Mouse (Mus musculus): ENCODE results near the gene B230217C12Rik. TPM values are rescaled to one million over a fixed set of nuclear protein-coding genes. Genes with fewer than 3 reads are reported as not detected.

The B230217C12Rik gene
- polyA plus RNA-seq, 1 experiment from 2014 or later = 38.2 TPM

- peaks cover 83% of the 10 kb centered on the region for H3K4me1 ChIP-seq (ENCODE audit: control insufficient read depth, insufficient read depth, low read depth, low read length)
- H3K9me3 ChIP-seq (ENCODE audit: control insufficient read depth, low read length) = no peaks in the 10 kb centered on the region
- no peak overlapping the region for H3K9ac ChIP-seq (ENCODE audit: low read depth, low read length)
- H3K27ac ChIP-seq (ENCODE audit: low read depth, low read length) = peak overlapping the region; percentile 37
- no peaks in the 10 kb centered on the region for H3K27me3 ChIP-seq (replicated peaks; ENCODE audit: control insufficient read depth, insufficient read depth, low read length)
- WGBS = 48% methylated on average over 6 of the region's 6 CpGs
- H3K36me3 ChIP-seq (ENCODE audit: control insufficient read depth, insufficient read depth, low read length) = peaks cover 13% of the 10 kb centered on the region
- no peak for ATAC-seq
- H3K4me3 ChIP-seq (ENCODE audit: low read length) = no peak overlapping the region
- no peak overlapping the region for H3K4me2 ChIP-seq (ENCODE audit: low read length)
Observed at GRCm38 (mm10) chr11:97807626-97808025, 33.0 kb upstream of the B230217C12Rik start.

DNA sequence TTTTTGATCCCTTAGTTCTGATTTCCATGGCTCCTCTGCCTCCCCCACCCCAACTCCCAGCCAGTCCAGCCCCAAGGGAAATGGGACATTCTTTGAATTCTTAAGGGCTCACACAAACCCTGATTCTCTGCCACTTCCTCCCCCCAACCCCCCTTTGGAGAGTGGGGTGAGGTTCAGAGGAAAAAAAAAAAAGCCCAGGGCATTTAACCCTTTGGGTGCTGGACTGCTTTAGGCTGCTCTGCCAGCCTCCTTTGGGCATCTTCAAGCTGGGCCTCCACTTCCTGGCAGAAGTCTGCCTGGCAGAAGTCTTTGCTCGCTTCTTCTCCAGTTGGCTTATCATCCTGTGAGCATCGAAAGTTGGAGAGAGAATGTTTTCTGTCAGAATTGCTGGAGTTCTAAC, 32.5 kb upstream of the B230217C12Rik start:
- peaks cover 13% of the 10 kb centered on the region for H3K36me3 ChIP-seq (ENCODE audit: control insufficient read depth, insufficient read depth, low read length)
- H3K9me3 ChIP-seq (ENCODE audit: control insufficient read depth, low read length) = no peaks in the 10 kb centered on the region
- peaks cover 85% of the 10 kb centered on the region for H3K4me1 ChIP-seq (ENCODE audit: control insufficient read depth, insufficient read depth, low read depth, low read length)
- H3K4me3 ChIP-seq (ENCODE audit: low read length) = no peak overlapping the region
- no peak for ATAC-seq
- 63% methylated on average over 2 of the region's 2 CpGs for WGBS
- no peak overlapping the region for H3K4me2 ChIP-seq (ENCODE audit: low read length)
- H3K27ac ChIP-seq (ENCODE audit: low read depth, low read length) = peak overlapping the region; percentile 37; the same call in 1 of the 2 replicates
- H3K9ac ChIP-seq (ENCODE audit: low read depth, low read length) = no peak overlapping the region
- no peaks in the 10 kb centered on the region for H3K27me3 ChIP-seq (replicated peaks; ENCODE audit: control insufficient read depth, insufficient read depth, low read length)

GRCm38 (mm10) chr11:97808621-97809234, 31.9 kb upstream of the B230217C12Rik start:
- Histone ChIP-seq H3K4me2 (ENCODE audit: low read length) (no peak overlapping the region), H3K4me1 (ENCODE audit: control insufficient read depth, insufficient read depth, low read depth, low read length) (peaks cover 89% of the 10 kb centered on the region), H3K4me3 (ENCODE audit: low read length) (no peak overlapping the region), H3K27ac (ENCODE audit: low read depth, low read length) (peak overlapping the region; percentile 62), H3K36me3 (ENCODE audit: control insufficient read depth, insufficient read depth, low read length) (peaks cover 13% of the 10 kb centered on the region), H3K9ac (ENCODE audit: low read depth, low read length) (no peak overlapping the region; the same call in 1 of the 2 replicates), H3K27me3 (replicated peaks; ENCODE audit: control insufficient read depth, insufficient read depth, low read length) (no peaks in the 10 kb centered on the region), H3K9me3 (ENCODE audit: control insufficient read depth, low read length) (no peaks in the 10 kb centered on the region)
- 34% methylated on average over 5 of the region's 5 CpGs for WGBS
- no peak for ATAC-seq

- Histone ChIP-seq H3K9ac (ENCODE audit: low read depth, low read length) (peak overlapping the region; percentile 38; the same call in 1 of the 2 replicates), H3K27me3 (replicated peaks; ENCODE audit: control insufficient read depth, insufficient read depth, low read length) (no peaks in the 10 kb centered on the region), H3K27ac (ENCODE audit: low read depth, low read length) (peak overlapping the region; percentile 62), H3K9me3 (ENCODE audit: control insufficient read depth, low read length) (no peaks in the 10 kb centered on the region), H3K4me2 (ENCODE audit: low read length) (no peak overlapping the region), H3K36me3 (ENCODE audit: control insufficient read depth, insufficient read depth, low read length) (peaks cover 14% of the 10 kb centered on the region), H3K4me3 (ENCODE audit: low read length) (no peak overlapping the region), H3K4me1 (ENCODE audit: control insufficient read depth, insufficient read depth, low read depth, low read length) (peaks cover 85% of the 10 kb centered on the region)
- WGBS = 68% methylated on average over 7 of the region's 7 CpGs
- no peak for ATAC-seq
Observed at GRCm38 (mm10) chr11:97809235-97810121, 31.1 kb upstream of the B230217C12Rik start.

GRCm38 (mm10) chr11:97810356-97810755, 30.2 kb upstream of the B230217C12Rik start:
- 81% methylated on average over 7 of the region's 7 CpGs for WGBS
- Histone ChIP-seq H3K9me3 (ENCODE audit: control insufficient read depth, low read length) (no peaks in the 10 kb centered on the region), H3K4me3 (ENCODE audit: low read length) (no peak overlapping the region), H3K27ac (ENCODE audit: low read depth, low read length) (no peak overlapping the region), H3K27me3 (replicated peaks; ENCODE audit: control insufficient read depth, insufficient read depth, low read length) (no peaks in the 10 kb centered on the region), H3K4me1 (ENCODE audit: control insufficient read depth, insufficient read depth, low read depth, low read length) (peaks cover 76% of the 10 kb centered on the region), H3K4me2 (ENCODE audit: low read length) (no peak overlapping the region), H3K9ac (ENCODE audit: low read depth, low read length) (no peak overlapping the region), H3K36me3 (ENCODE audit: control insufficient read depth, insufficient read depth, low read length) (peaks cover 18% of the 10 kb centered on the region)
- no peak for ATAC-seq

DNA sequence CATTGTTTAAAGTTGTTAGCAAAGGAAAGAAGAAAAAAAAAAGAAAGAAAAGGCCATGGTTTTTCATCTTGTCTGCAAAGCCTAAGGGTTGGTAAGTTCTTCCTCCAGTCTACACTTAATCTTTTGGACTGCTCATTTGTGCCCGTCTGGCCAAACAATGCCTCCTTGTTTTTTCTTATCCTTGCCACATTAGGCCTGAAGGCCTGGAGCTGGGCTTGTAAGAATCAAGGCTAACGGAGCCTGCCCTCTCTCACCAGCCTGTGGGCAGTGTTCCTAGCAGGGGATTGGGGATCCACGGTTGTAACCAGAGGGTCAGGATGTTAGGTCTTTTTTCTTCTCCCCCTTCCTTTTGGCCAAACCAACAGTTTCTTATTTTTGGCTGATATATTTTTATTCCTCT, 29.6 kb upstream of the B230217C12Rik start:
- Histone ChIP-seq H3K9me3 (ENCODE audit: control insufficient read depth, low read length) (no peaks in the 10 kb centered on the region), H3K27ac (ENCODE audit: low read depth, low read length) (no peak overlapping the region; the same call in 1 of the 2 replicates), H3K4me2 (ENCODE audit: low read length) (no peak overlapping the region), H3K36me3 (ENCODE audit: control insufficient read depth, insufficient read depth, low read length) (peaks cover 22% of the 10 kb centered on the region), H3K4me1 (ENCODE audit: control insufficient read depth, insufficient read depth, low read depth, low read length) (peaks cover 70% of the 10 kb centered on the region), H3K4me3 (ENCODE audit: low read length) (no peak overlapping the region), H3K27me3 (replicated peaks; ENCODE audit: control insufficient read depth, insufficient read depth, low read length) (no peaks in the 10 kb centered on the region), H3K9ac (ENCODE audit: low read depth, low read length) (no peak overlapping the region; the same call in 1 of the 2 replicates)
- WGBS = 16% methylated on average over 3 of the region's 3 CpGs
- no peak for ATAC-seq

- Histone ChIP-seq H3K4me2 (ENCODE audit: low read length) (peak overlapping the region; percentile 49), H3K4me3 (ENCODE audit: low read length) (no peak overlapping the region), H3K9ac (ENCODE audit: low read depth, low read length) (peak overlapping the region; percentile 54), H3K36me3 (ENCODE audit: control insufficient read depth, insufficient read depth, low read length) (peaks cover 22% of the 10 kb centered on the region), H3K9me3 (ENCODE audit: control insufficient read depth, low read length) (no peaks in the 10 kb centered on the region), H3K27me3 (replicated peaks; ENCODE audit: control insufficient read depth, insufficient read depth, low read length) (no peaks in the 10 kb centered on the region), H3K4me1 (ENCODE audit: control insufficient read depth, insufficient read depth, low read depth, low read length) (peaks cover 62% of the 10 kb centered on the region), H3K27ac (ENCODE audit: low read depth, low read length) (peak overlapping the region; percentile 86)
- 20% methylated on average over 13 of the region's 13 CpGs for WGBS
- ATAC-seq = peak; percentile 17
Observed at GRCm38 (mm10) chr11:97811569-97812362, 28.8 kb upstream of the B230217C12Rik start.

GRCm38 (mm10) chr11:97812491-97812921, 28.1 kb upstream of the B230217C12Rik start:
- H3K9me3 ChIP-seq (ENCODE audit: control insufficient read depth, low read length) = no peaks in the 10 kb centered on the region
- WGBS = 13% methylated on average over 3 of the region's 3 CpGs
- H3K9ac ChIP-seq (ENCODE audit: low read depth, low read length) = peak overlapping the region; percentile 54
- H3K4me3 ChIP-seq (ENCODE audit: low read length) = peak overlapping the region; percentile 1; the same call in 1 of the 2 replicates
- H3K27me3 ChIP-seq (replicated peaks; ENCODE audit: control insufficient read depth, insufficient read depth, low read length) = no peaks in the 10 kb centered on the region
- peaks cover 19% of the 10 kb centered on the region for H3K36me3 ChIP-seq (ENCODE audit: control insufficient read depth, insufficient read depth, low read length)
- H3K27ac ChIP-seq (ENCODE audit: low read depth, low read length) = peak overlapping the region; percentile 86
- peaks cover 62% of the 10 kb centered on the region for H3K4me1 ChIP-seq (ENCODE audit: control insufficient read depth, insufficient read depth, low read depth, low read length)
- H3K4me2 ChIP-seq (ENCODE audit: low read length) = peak overlapping the region; percentile 49
- peak; percentile 89 for ATAC-seq
